Mouse (Mus musculus) thymus, adult 2 months (tissue): ENCODE data around the gene Akt1s1.

ENCODE experiments used
- CTCF ChIP-seq: fragments of 200-500 bp; IDR thresholded peaks from 2 replicates; pipeline ENCODE4 v1.5.1; 2012; ENCODE audit warnings: mild to moderate bottlenecking, control low read depth, low read length, moderate library complexity, borderline replicate concordance; ENCODE audit not compliant: control insufficient read depth, poor library complexity, insufficient read depth; ENCODE audit errors: extremely low read depth
- POLR2A ChIP-seq: fragments of 200-500 bp; IDR thresholded peaks from 2 replicates; pipeline ENCODE4 v1.6.1; 2012; ENCODE audit warnings: mild to moderate bottlenecking, low read length, control low read depth, moderate library complexity; ENCODE audit not compliant: control insufficient read depth, poor library complexity, insufficient read depth; ENCODE audit errors: extremely low read depth

GRCm38 (mm10) chr7:44859896-44860295 is 11.1 kb downstream of the Akt1s1 start:
- TF ChIP-seq POLR2A: no peak
- no peak for TF ChIP-seq CTCF
